Mouse (Mus musculus) kidney, adult 2 months (tissue): ENCODE data around the gene Fabp7.
A peak's percentile ranks its signal among the peaks of the same experiment; 100 is the strongest.

Source experiments
- CTCF ChIP-seq: fragments of 200-500 bp; conservative IDR thresholded peaks from 2 replicates; pipeline ENCODE4 v1.5.1; 2011; ENCODE audit warnings: low read depth, mild to moderate bottlenecking, control low read depth, low read length, moderate library complexity, mixed read lengths; ENCODE audit not compliant: insufficient read depth, insufficient read length
- POLR2A ChIP-seq: fragments of 200-500 bp; IDR thresholded peaks from one replicate; pipeline ENCODE4 v1.6.1; 2011; ENCODE audit warnings: low read depth, low read length, control low read depth

DNA sequence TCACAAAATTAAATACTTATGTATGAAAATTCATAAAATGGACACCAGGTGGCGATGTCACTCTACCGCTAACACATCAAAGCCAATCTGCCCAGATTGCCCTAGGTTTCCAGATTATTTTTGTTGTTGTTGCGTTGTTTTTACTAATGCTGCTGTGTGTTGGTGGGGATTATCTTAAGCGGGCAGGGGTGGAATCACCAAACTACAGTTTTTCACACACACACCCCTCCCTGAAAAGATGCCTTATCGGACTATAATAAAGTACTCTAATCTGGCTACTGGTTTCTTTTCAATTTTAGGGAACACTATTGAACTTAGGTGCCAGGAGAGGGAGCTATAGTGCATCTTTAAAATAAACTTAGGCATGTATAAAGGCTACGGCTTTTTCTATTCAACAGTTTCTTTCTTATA is 41.1 kb upstream of the Fabp7 start:
- TF ChIP-seq CTCF (peak; percentile 61), POLR2A (no peak)
